Mouse (Mus musculus): Measurements from ENCODE around the gene Trpm5. TPM values are rescaled to one million over a fixed set of nuclear protein-coding genes. Genes with fewer than 3 reads are reported as not detected.

Gene Trpm5
- polyA plus RNA-seq, 1 experiment from 2014 or later = 0.70 TPM

GRCm38 (mm10) chr7:143053008-143053899, 41.2 kb downstream of the Trpm5 start:
- Histone ChIP-seq H3K4me1 (ENCODE audit: control insufficient read depth, insufficient read depth, low read length) (peaks cover 25% of the 10 kb centered on the region), H3K9me3 (ENCODE audit: control insufficient read depth, low read length) (no peaks in the 10 kb centered on the region), H3K4me3 (ENCODE audit: low read depth, low read length) (peak overlapping the region; percentile 93), H3K27me3 (ENCODE audit: control insufficient read depth, insufficient read depth, low read length) (no peaks in the 10 kb centered on the region), H3K36me3 (ENCODE audit: control insufficient read depth, insufficient read depth, low read length) (no peaks in the 10 kb centered on the region), H3K27ac (ENCODE audit: low read depth, low read length) (peak overlapping the region; percentile 57), H3K9ac (ENCODE audit: low read length) (peak overlapping the region; percentile 94), H3K4me2 (peak overlapping the region; percentile 93)
- DNase-seq (ENCODE audit: low spot score, missing footprints) = peak; percentile 97
- ATAC-seq (ENCODE audit: low FRiP score) = peak; percentile 72
- under 1% methylated on average over 46 of the region's 46 CpGs for WGBS

GRCm38 (mm10) chr7:143052626-143053007, 41.8 kb downstream of the Trpm5 start, which contains the start of gene Cd81:
Gene Cd81 (plus strand): TSS chr7:143052739.
- Histone ChIP-seq H3K27me3 (ENCODE audit: control insufficient read depth, insufficient read depth, low read length) (no peaks in the 10 kb centered on the region), H3K27ac (ENCODE audit: low read depth, low read length) (peak within 1 kb of the TSS; percentile 57), H3K4me2 (peak within 1 kb of the TSS; percentile 93), H3K36me3 (ENCODE audit: control insufficient read depth, insufficient read depth, low read length) (no peaks in the 10 kb centered on the region), H3K4me3 (ENCODE audit: low read depth, low read length) (peak within 1 kb of the TSS; percentile 93), H3K9ac (ENCODE audit: low read length) (peak within 1 kb of the TSS; percentile 94), H3K4me1 (ENCODE audit: control insufficient read depth, insufficient read depth, low read length) (peaks cover 25% of the 10 kb centered on the region), H3K9me3 (ENCODE audit: control insufficient read depth, low read length) (no peaks in the 10 kb centered on the region)
- DNase-seq (ENCODE audit: low spot score, missing footprints) (peak; percentile 99), ATAC-seq (ENCODE audit: low FRiP score) (peak; percentile 89)
- under 1% methylated on average over 37 of the region's 37 CpGs for WGBS

- Histone ChIP-seq H3K4me1 (ENCODE audit: control insufficient read depth, insufficient read depth, low read length) (peaks cover 25% of the 10 kb centered on the region), H3K4me2 (no peak overlapping the region), H3K27me3 (ENCODE audit: control insufficient read depth, insufficient read depth, low read length) (no peaks in the 10 kb centered on the region), H3K9me3 (ENCODE audit: control insufficient read depth, low read length) (no peaks in the 10 kb centered on the region), H3K9ac (ENCODE audit: low read length) (no peak overlapping the region), H3K4me3 (ENCODE audit: low read depth, low read length) (no peak overlapping the region), H3K27ac (ENCODE audit: low read depth, low read length) (no peak overlapping the region), H3K36me3 (ENCODE audit: control insufficient read depth, insufficient read depth, low read length) (no peaks in the 10 kb centered on the region)
- DNase-seq (ENCODE audit: low spot score, missing footprints) (no peak), ATAC-seq (ENCODE audit: low FRiP score) (no peak)
- 64% methylated on average over 2 of the region's 2 CpGs for WGBS
Measured at GRCm38 (mm10) chr7:143051316-143051715, 43.1 kb downstream of the Trpm5 start.

GRCm38 (mm10) chr7:143049841-143050816, 44.3 kb downstream of the Trpm5 start:
- Histone ChIP-seq H3K4me1 (ENCODE audit: control insufficient read depth, insufficient read depth, low read length) (peaks cover 23% of the 10 kb centered on the region), H3K27ac (ENCODE audit: low read depth, low read length) (no peak overlapping the region), H3K9ac (ENCODE audit: low read length) (no peak overlapping the region), H3K9me3 (ENCODE audit: control insufficient read depth, low read length) (no peaks in the 10 kb centered on the region), H3K4me3 (ENCODE audit: low read depth, low read length) (no peak overlapping the region), H3K4me2 (no peak overlapping the region), H3K36me3 (ENCODE audit: control insufficient read depth, insufficient read depth, low read length) (no peaks in the 10 kb centered on the region), H3K27me3 (ENCODE audit: control insufficient read depth, insufficient read depth, low read length) (no peaks in the 10 kb centered on the region)
- 97% methylated on average over 3 of the region's 3 CpGs for WGBS
- no peak for ATAC-seq (ENCODE audit: low FRiP score)
- DNase-seq (ENCODE audit: low spot score, missing footprints) = no peak

GRCm38 (mm10) chr7:143049331-143049730, 45.1 kb downstream of the Trpm5 start:
- Histone ChIP-seq H3K27ac (ENCODE audit: low read depth, low read length) (no peak overlapping the region), H3K4me1 (ENCODE audit: control insufficient read depth, insufficient read depth, low read length) (peaks cover 15% of the 10 kb centered on the region), H3K36me3 (ENCODE audit: control insufficient read depth, insufficient read depth, low read length) (no peaks in the 10 kb centered on the region), H3K9me3 (ENCODE audit: control insufficient read depth, low read length) (no peaks in the 10 kb centered on the region), H3K4me3 (ENCODE audit: low read depth, low read length) (no peak overlapping the region), H3K4me2 (no peak overlapping the region), H3K9ac (ENCODE audit: low read length) (no peak overlapping the region), H3K27me3 (ENCODE audit: control insufficient read depth, insufficient read depth, low read length) (no peaks in the 10 kb centered on the region)
- no peak for DNase-seq (ENCODE audit: low spot score, missing footprints)
- ATAC-seq (ENCODE audit: low FRiP score) = no peak
- WGBS = 80% methylated on average over 3 of the region's 3 CpGs

GRCm38 (mm10) chr7:143046358-143046757, 48.1 kb downstream of the Trpm5 start:
- H3K27ac ChIP-seq (ENCODE audit: low read depth, low read length) = no peak overlapping the region
- H3K4me1 ChIP-seq (ENCODE audit: control insufficient read depth, insufficient read depth, low read length) = no peaks in the 10 kb centered on the region
- DNase-seq (ENCODE audit: low spot score, missing footprints) (no peak), ATAC-seq (ENCODE audit: low FRiP score) (no peak)
- H3K4me2 ChIP-seq = no peak overlapping the region
- no peaks in the 10 kb centered on the region for H3K27me3 ChIP-seq (ENCODE audit: control insufficient read depth, insufficient read depth, low read length)
- no peak overlapping the region for H3K9ac ChIP-seq (ENCODE audit: low read length)
- H3K4me3 ChIP-seq (ENCODE audit: low read depth, low read length) = no peak overlapping the region
- 83% methylated on average over 7 of the region's 7 CpGs for WGBS
- no peaks in the 10 kb centered on the region for H3K36me3 ChIP-seq (ENCODE audit: control insufficient read depth, insufficient read depth, low read length)
- H3K9me3 ChIP-seq (ENCODE audit: control insufficient read depth, low read length) = no peaks in the 10 kb centered on the region

- H3K27me3 ChIP-seq (ENCODE audit: control insufficient read depth, insufficient read depth, low read length) = no peaks in the 10 kb centered on the region
- no peak overlapping the region for H3K4me2 ChIP-seq
- DNase-seq (ENCODE audit: low spot score, missing footprints) = no peak
- H3K9ac ChIP-seq (ENCODE audit: low read length) = no peak overlapping the region
- H3K4me1 ChIP-seq (ENCODE audit: control insufficient read depth, insufficient read depth, low read length) = no peaks in the 10 kb centered on the region
- no peaks in the 10 kb centered on the region for H3K36me3 ChIP-seq (ENCODE audit: control insufficient read depth, insufficient read depth, low read length)
- ATAC-seq (ENCODE audit: low FRiP score) = no peak
- no peak overlapping the region for H3K4me3 ChIP-seq (ENCODE audit: low read depth, low read length)
- no peaks in the 10 kb centered on the region for H3K9me3 ChIP-seq (ENCODE audit: control insufficient read depth, low read length)
- H3K27ac ChIP-seq (ENCODE audit: low read depth, low read length) = no peak overlapping the region
Measured at GRCm38 (mm10) chr7:143044826-143045206, 49.6 kb downstream of the Trpm5 start.

GRCm38 (mm10) chr7:143044049-143044825, 50.2 kb downstream of the Trpm5 start:
- H3K27me3 ChIP-seq (ENCODE audit: control insufficient read depth, insufficient read depth, low read length) = no peaks in the 10 kb centered on the region
- no peaks in the 10 kb centered on the region for H3K9me3 ChIP-seq (ENCODE audit: control insufficient read depth, low read length)
- ATAC-seq (ENCODE audit: low FRiP score) (no peak), DNase-seq (ENCODE audit: low spot score, missing footprints) (no peak)
- H3K4me2 ChIP-seq = no peak overlapping the region
- H3K4me1 ChIP-seq (ENCODE audit: control insufficient read depth, insufficient read depth, low read length) = no peaks in the 10 kb centered on the region
- no peaks in the 10 kb centered on the region for H3K36me3 ChIP-seq (ENCODE audit: control insufficient read depth, insufficient read depth, low read length)
- no peak overlapping the region for H3K4me3 ChIP-seq (ENCODE audit: low read depth, low read length)
- H3K9ac ChIP-seq (ENCODE audit: low read length) = no peak overlapping the region
- 93% methylated on average over 2 of the region's 2 CpGs for whole genome bisulfite sequencing
- H3K27ac ChIP-seq (ENCODE audit: low read depth, low read length) = no peak overlapping the region

Data from midbrain, embryonic 11.5 days (tissue).